Comparison of ENCODE assay signal across 13 mouse cellular contexts in the genomic region with DNA sequence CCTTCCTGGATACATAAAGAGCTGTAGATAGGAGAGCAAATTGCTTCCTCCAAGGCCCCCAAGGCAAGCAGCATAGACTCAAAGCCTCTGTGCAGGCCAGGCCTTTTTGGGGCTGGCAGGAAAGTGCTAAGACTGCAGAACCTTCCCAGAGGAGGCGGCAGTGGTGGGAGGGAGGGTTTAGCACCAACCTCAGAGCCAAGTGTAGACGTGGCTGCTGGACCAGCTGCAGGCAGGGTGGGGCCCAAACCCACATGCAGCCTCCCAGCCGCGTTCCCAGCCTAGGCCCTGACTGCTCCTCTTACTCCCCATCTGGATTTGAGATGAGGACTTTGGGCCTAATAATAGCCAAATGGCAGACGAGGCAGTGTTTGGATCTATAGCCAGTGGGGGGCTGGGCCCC. TPM values are rescaled to one million over a fixed set of nuclear protein-coding genes. Genes with fewer than 3 reads are reported as not detected.
DNase-seq lines count a peak whose midpoint lies in the region; ATAC-seq and TF ChIP-seq lines count a peak whose summit lies in the region.
"Had no signal": no experiment of that assay in that cellular context is flagged by ENCODE, and none has a peak within 500 bp of the region (broad histone marks: within the 10 kb centered on the region; RNA-seq: fewer than 3 reads in every experiment).

No protein-coding gene starts in this region.

- no peak for TF ChIP-seq CTCF in embryonic fibroblast, embryonic 13.5 days (IDR thresholded peaks at IDR 0.05; ENCODE audit: borderline replicate concordance, insufficient read depth, low read length)
- TF ChIP-seq CTCF in heart, postnatal 0 days (IDR thresholded peaks at IDR 0.05; ENCODE audit: low read depth), result no peak

- no peak overlapping the region for H3K4me3 ChIP-seq in embryonic fibroblast, embryonic 13.5 days (ENCODE audit: insufficient read depth, low read length)
- H3K4me3 ChIP-seq in heart, postnatal 0 days (ENCODE audit: low read depth, low read length), result no peak overlapping the region
- H3K4me3 ChIP-seq in myocyte, result no peak overlapping the region
- H3K4me3 ChIP-seq: left cerebral cortex, adult 2 months had no signal

- peak; percentile 49; the same call in 1 of the 2 replicates for TF ChIP-seq POLR2A in embryonic fibroblast, embryonic 13.5 days (IDR thresholded peaks at IDR 0.05; ENCODE audit: low read depth, low read length)
- TF ChIP-seq POLR2A in myocyte (IDR thresholded peaks at IDR 0.05; ENCODE audit: insufficient read length, low read depth), result peak; percentile 52

- peaks cover 9% of the 10 kb centered on the region for H3K79me2 ChIP-seq in myocyte (ENCODE audit: control insufficient read depth, insufficient read depth)

- ATAC-seq in heart, postnatal 0 days (ENCODE audit: insufficient read depth, low read depth), result no peak
- ATAC-seq: hindbrain, embryonic 16.5 days had no signal

- peak; percentile 50 for DNase-seq in kidney, postnatal 10 days
- DNase-seq in kidney, adult 9 months, result no peak
- peak; percentile 56 for DNase-seq in heart, postnatal 0 days (ENCODE audit: low spot score)
- no peak for DNase-seq in right cerebral cortex, postnatal 25 days
- no peak for DNase-seq in layer of hippocampus, postnatal 36 days
- DNase-seq in left cerebral cortex, adult 9 months (ENCODE audit: low spot score in 2 of 2), result no peak
- DNase-seq: adrenal gland, adult 8-10 months; right cerebral cortex, postnatal 4 days had no signal

- no peak overlapping the region for H3ac ChIP-seq in myocyte (ENCODE audit: control insufficient read depth, insufficient read length)

- no peak overlapping the region for H3K4me2 ChIP-seq in heart, postnatal 0 days (ENCODE audit: low read depth, low read length)
- H3K4me2 ChIP-seq in myocyte (ENCODE audit: low read depth), result peak overlapping the region; percentile 31
- H3K4me2 ChIP-seq: midbrain, embryonic 11.5 days had no signal

- no peak overlapping the region; the same call in 1 of the 2 replicates for H3K9ac ChIP-seq in heart, postnatal 0 days (replicated peaks; ENCODE audit: low read depth, low read length)

- 31% methylated on average over 5 of the region's 5 CpGs for WGBS in heart, postnatal 0 days

- peak overlapping the region; percentile 47 for H3K27ac ChIP-seq in embryonic fibroblast, embryonic 13.5 days (ENCODE audit: insufficient read depth, low read length)
- H3K27ac ChIP-seq in heart, postnatal 0 days (ENCODE audit: low read depth), result peak overlapping the region; percentile 59
- H3K27ac ChIP-seq: left cerebral cortex, adult 2 months had no signal

- no peaks in the 10 kb centered on the region for H3K27me3 ChIP-seq in heart, postnatal 0 days (ENCODE audit: control insufficient read depth, insufficient read depth, low read length)
- no peaks in the 10 kb centered on the region for H3K27me3 ChIP-seq in myocyte (ENCODE audit: control insufficient read depth, insufficient read depth, insufficient read length)

- peaks cover 4% of the 10 kb centered on the region; the same call in 1 of the 2 replicates for H3K9me3 ChIP-seq in heart, postnatal 0 days (replicated peaks; ENCODE audit: control insufficient read depth, low read length)

- no peaks in the 10 kb centered on the region for H3K4me1 ChIP-seq in embryonic fibroblast, embryonic 13.5 days (ENCODE audit: control insufficient read depth, insufficient read depth, low read length)
- H3K4me1 ChIP-seq in heart, postnatal 0 days (ENCODE audit: control insufficient read depth, insufficient read depth), result no peaks in the 10 kb centered on the region

- no peak for TF ChIP-seq EP300 in heart, postnatal 0 days (IDR thresholded peaks at IDR 0.05; ENCODE audit: low read depth)

- no peaks in the 10 kb centered on the region for H3K36me3 ChIP-seq in heart, postnatal 0 days (replicated peaks; ENCODE audit: control insufficient read depth, insufficient read depth, low read length)
- no peaks in the 10 kb centered on the region for H3K36me3 ChIP-seq in myocyte (ENCODE audit: control insufficient read depth, insufficient read depth)

TF ChIP-seq in myocyte, 11 proteins besides CTCF, POLR2A, EP300 and RAD21:
- TF ChIP-seq TCF3 (IDR thresholded peaks at IDR 0.05; ENCODE audit: insufficient read length, low read depth), result peak; percentile 53
- TF ChIP-seq MAX (IDR thresholded peaks at IDR 0.05; ENCODE audit: low read depth), result no peak
- TF ChIP-seq E2F4 (IDR thresholded peaks at IDR 0.05; ENCODE audit: insufficient read depth), result no peak
- TF ChIP-seq SRF (IDR thresholded peaks at IDR 0.05; ENCODE audit: control insufficient read depth, insufficient read length, low read depth), result no peak
- peak; percentile 37 to 92 (median 75) for TF ChIP-seq MYOG (IDR thresholded peaks at IDR 0.05; ENCODE audit: control insufficient read depth in 1 of 3, insufficient read depth in 1 of 3, insufficient read length in 2 of 3, low read depth in 2 of 3)
- no peak for TF ChIP-seq REST (IDR thresholded peaks at IDR 0.05; ENCODE audit: insufficient read depth, insufficient read length)
- TF ChIP-seq USF1 (IDR thresholded peaks at IDR 0.05; ENCODE audit: low read depth), result no peak
- TF ChIP-seq MYOD1 (IDR thresholded peaks at IDR 0.05; ENCODE audit: control insufficient read depth in 1 of 3, insufficient read length in 2 of 3, low read depth in 2 of 3), result peak in 2 of 3 experiments; percentile 76 to 95
- no peak for TF ChIP-seq TCF12 (IDR thresholded peaks at IDR 0.05; ENCODE audit: insufficient read depth, poor library complexity, severe bottlenecking)
- no peak for TF ChIP-seq POLR2AphosphoS2 (IDR thresholded peaks at IDR 0.05; ENCODE audit: insufficient read length, low read depth)
- no peak for TF ChIP-seq CEBPB (IDR thresholded peaks at IDR 0.05; ENCODE audit: insufficient read depth, poor library complexity, severe bottlenecking)
TF ChIP-seq in myocyte: peak in this region for 3.

RNA-seq across cellular contexts. Expression of gene Smtn, which starts 2.6 kb away (rescaled TPM):
- 78.7 and 79.0 TPM in 2 replicates for polyA plus RNA-seq in embryonic fibroblast, embryonic 13.5 days (2011; ENCODE audit: insufficient read length, low read depth, missing spikeins)
- total RNA-seq in heart, postnatal 0 days (2014; rRNA removed; ENCODE audit: low replicate concordance), result 74.5 and 94.2 TPM in 2 replicates
- 86.3 and 104 TPM in 2 replicates for polyA plus RNA-seq in heart, postnatal 0 days (2015; fragmentation: Nextera tagmentation; extraction: Ambion mirVana)
- 141 TPM for polyA plus RNA-seq in myocyte (2012; fragmentation: generic; extraction: Trizol)
- 10 to 100 TPM in 1 of 2 experiments, 1 to 10 TPM in 1; 7.0 to 11.8 TPM for total RNA-seq in layer of hippocampus, postnatal 36 days (2021)

RNA-seq across cellular contexts. Expression of gene Selenom, which starts 28.5 kb away (rescaled TPM):
- 148 and 152 TPM in 2 replicates for polyA plus RNA-seq in embryonic fibroblast, embryonic 13.5 days (2011; ENCODE audit: insufficient read length, low read depth, missing spikeins)
- total RNA-seq in heart, postnatal 0 days (2014; rRNA removed; ENCODE audit: low replicate concordance), result 147 and 156 TPM in 2 replicates
- 129 and 130 TPM in 2 replicates for polyA plus RNA-seq in heart, postnatal 0 days (2015; fragmentation: Nextera tagmentation; extraction: Ambion mirVana)
- polyA plus RNA-seq in myocyte (2012; fragmentation: generic; extraction: Trizol), result 270 TPM
- total RNA-seq in layer of hippocampus, postnatal 36 days (2021), result 100 to 1,000 TPM; 187 to 193 TPM

RNA-seq across cellular contexts. Expression of gene Inpp5j, which starts 38.4 kb away (rescaled TPM):
- not detected in 2 replicates for polyA plus RNA-seq in embryonic fibroblast, embryonic 13.5 days (2011; ENCODE audit: insufficient read length, low read depth, missing spikeins)
- 7.1 and 9.4 TPM in 2 replicates for total RNA-seq in heart, postnatal 0 days (2014; rRNA removed; ENCODE audit: low replicate concordance)
- 12.4 and 12.8 TPM in 2 replicates for polyA plus RNA-seq in heart, postnatal 0 days (2015; fragmentation: Nextera tagmentation; extraction: Ambion mirVana)
- polyA plus RNA-seq in myocyte (2012; fragmentation: generic; extraction: Trizol), result 5.8 TPM
- total RNA-seq in layer of hippocampus, postnatal 36 days (2021), result 10 to 100 TPM; 73.7 to 95.8 TPM

RNA-seq across cellular contexts. Expression of gene Pla2g3, which starts 54.9 kb away (rescaled TPM):
- polyA plus RNA-seq in embryonic fibroblast, embryonic 13.5 days (2011; ENCODE audit: insufficient read length, low read depth, missing spikeins), result 0.25 TPM in 1 of 2 replicates, not detected in the other
- 0.08 and 0.19 TPM in 2 replicates for total RNA-seq in heart, postnatal 0 days (2014; rRNA removed; ENCODE audit: low replicate concordance)
- polyA plus RNA-seq in heart, postnatal 0 days (2015; fragmentation: Nextera tagmentation; extraction: Ambion mirVana), result 0.10 and 0.11 TPM in 2 replicates
- 0.62 TPM for polyA plus RNA-seq in myocyte (2012; fragmentation: generic; extraction: Trizol)
- 1 to 10 TPM; 1.4 to 2.5 TPM for total RNA-seq in layer of hippocampus, postnatal 36 days (2021)

Comparison
In these comparisons a context has a peak if more than half of its experiments do, and no peak if none do; other contexts are left out.
1. DNase-seq: peak in kidney, postnatal 10 days (single experiment) and heart, postnatal 0 days (single experiment); none in kidney, adult 9 months (single experiment), right cerebral cortex, postnatal 25 days (single experiment), layer of hippocampus, postnatal 36 days (0 of 2) and left cerebral cortex, adult 9 months (0 of 2).